Mouse (Mus musculus): ENCODE measurements around the gene Zfpm1. TPM values are rescaled to one million over a fixed set of nuclear protein-coding genes. Genes with fewer than 3 reads are reported as not detected.

The Zfpm1 gene
- polyA plus RNA-seq, 2 experiments from 2014 or later, result 1.7 to 2.2 TPM

- no peak for ATAC-seq
Measured at GRCm38 (mm10) chr8:122329072-122329471, 47.1 kb downstream of the Zfpm1 start.

- no peak for ATAC-seq
Measured at GRCm38 (mm10) chr8:122329553-122330239, 47.8 kb downstream of the Zfpm1 start.

- ATAC-seq, result no peak
Measured at GRCm38 (mm10) chr8:122330446-122331133, 48.6 kb downstream of the Zfpm1 start.

DNA sequence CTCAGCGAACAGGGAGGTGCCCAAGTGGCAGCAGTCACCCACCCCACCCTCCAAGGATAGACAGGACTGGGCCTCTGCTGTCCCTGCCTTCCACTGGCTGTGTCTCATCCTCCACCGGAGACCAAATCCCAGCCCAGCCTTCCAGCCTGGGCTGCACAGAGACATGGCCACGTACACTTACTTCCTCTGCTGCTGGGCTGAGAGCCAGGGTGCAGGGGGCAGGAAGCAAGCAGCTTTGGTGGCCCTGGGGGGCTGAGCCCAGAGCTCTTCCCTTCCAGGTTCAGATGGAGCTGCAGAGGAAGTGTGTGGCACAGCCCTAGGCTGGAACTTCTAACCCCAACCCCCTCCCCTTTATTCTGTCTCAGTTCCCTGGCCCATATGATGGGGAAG is 49.2 kb downstream of the Zfpm1 start:
- no peak for ATAC-seq

GRCm38 (mm10) chr8:122332753-122333506 is 51.0 kb downstream of the Zfpm1 start:
- peak; percentile 54 for ATAC-seq

GRCm38 (mm10) chr8:122333531-122333930 is 51.6 kb downstream of the Zfpm1 start:
- no peak for ATAC-seq

DNA sequence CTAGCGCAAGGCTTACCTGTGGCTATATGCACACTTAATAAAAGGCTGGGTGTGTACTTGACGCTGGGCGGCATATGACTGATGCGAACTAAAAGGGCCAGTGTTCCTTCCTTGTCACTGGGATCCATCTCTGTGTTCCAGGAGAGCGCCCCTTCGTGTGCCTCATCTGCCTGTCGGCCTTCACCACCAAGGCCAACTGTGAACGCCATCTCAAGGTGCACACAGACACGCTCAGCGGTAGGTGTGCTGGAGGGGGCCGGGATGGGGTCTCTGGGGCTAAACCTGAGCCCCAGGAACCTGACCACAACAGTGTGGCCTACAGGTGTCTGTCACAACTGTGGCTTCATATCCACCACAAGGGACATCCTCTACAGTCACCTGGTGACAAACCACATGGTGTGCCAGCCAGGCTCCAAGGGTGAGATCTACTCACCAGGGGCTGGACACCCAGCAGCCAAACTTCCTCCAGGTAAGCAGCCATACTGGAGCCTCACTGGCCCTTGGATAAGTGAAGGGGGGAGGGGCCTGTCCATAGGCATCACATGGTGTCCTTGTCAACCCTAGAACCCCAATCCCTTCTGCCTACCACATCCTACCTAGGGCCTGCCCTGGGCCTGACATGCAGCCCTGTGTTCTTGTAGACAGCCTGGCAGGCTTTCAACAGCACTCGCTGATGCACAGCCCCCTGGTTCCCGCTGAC is 53.0 kb downstream of the Zfpm1 start:
- no peak for ATAC-seq

GRCm38 (mm10) chr8:122335638-122336250 is 53.8 kb downstream of the Zfpm1 start:
- ATAC-seq, result no peak

DNA sequence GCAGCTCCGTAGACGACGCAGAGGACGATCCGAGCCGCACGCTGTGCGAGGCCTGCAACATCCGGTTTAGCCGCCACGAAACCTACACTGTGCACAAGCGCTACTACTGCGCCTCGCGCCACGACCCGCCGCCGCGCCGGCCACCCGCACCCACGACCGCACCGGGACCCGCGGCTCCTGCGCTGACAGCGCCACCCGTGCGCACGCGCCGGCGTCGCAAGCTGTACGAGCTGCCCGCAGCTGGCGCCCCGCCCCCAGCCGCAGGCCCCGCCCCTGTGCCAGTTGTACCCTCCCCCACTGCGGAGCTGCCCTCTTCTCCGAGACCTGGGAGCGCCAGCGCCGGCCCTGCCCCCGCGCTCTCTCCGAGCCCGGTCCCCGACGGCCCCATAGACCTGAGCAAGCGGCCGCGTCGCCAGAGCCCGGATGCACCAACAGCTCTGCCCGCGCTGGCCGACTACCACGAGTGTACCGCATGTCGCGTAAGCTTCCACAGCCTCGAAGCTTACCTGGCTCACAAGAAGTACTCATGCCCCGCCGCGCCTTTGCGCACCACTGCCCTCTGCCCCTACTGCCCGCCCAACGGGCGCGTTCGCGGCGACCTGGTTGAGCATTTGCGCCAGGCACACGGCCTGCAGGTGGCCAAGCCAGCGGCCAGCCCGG is 54.4 kb downstream of the Zfpm1 start:
- no peak for ATAC-seq

GRCm38 (mm10) chr8:122338852-122339251 is 56.9 kb downstream of the Zfpm1 start:
- no peak for ATAC-seq

- ATAC-seq, result no peak
Measured at GRCm38 (mm10) chr8:122340761-122341160, 58.8 kb downstream of the Zfpm1 start.

DNA sequence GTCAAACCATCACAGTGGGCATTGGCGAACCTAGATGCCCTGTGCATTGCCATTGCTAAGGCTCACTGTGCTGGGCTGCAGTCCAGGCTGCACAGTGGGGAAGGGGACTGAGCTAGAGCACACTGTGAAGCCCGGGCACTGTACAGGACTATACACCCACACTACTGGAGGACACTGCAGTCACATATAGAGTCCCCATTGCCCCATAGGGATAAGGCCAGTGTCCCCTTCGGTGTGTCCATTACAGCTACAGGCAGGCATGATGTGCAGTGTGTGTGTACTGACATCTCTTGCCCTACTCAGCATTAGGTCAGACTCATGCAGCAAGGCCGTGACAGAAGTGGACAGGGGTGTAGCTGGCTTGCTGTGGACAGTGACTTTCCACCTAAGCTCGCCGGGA is 59.8 kb downstream of the Zfpm1 start:
- ATAC-seq, result no peak

DNA sequence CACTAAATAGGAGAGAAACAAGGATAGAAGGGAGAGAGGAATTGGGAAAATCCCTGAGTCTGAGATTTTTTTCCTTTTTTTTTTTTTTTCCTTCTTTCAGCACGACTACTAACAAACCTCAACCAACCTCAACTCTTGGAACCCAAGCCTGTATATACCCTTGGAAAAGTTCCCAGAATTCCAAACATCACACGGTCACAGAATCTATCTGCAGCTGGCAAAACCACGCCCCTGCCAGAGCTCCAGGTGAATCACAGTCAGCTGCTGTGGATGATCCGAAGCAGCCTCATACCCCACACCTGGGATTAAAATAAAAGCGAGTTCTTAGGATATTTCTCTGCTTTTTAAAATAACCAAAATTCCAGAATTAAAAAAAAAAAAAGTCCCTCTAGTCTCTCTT is 60.4 kb downstream of the Zfpm1 start:
- no peak for ATAC-seq

GRCm38 (mm10) chr8:122342806-122343209 is 60.9 kb downstream of the Zfpm1 start:
- peak; percentile 62 for ATAC-seq

DNA sequence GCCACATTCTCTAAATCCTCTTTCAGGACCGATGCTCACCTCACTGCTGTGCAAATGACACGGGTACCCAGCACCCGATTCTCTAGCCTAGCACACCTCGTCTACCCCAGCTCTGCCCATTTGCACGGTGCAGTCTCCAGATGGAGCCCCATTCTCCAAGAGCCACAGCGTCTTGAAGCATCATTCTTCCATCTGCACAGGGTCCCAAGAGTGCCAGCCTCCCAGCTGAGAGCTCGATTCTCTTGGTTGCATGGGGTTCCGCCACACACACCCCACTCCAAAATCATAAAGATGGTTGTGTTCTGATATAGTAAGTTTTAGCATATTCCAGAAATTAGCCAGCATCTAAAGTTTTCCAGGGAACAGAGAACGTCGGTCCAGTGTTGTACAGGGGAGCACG is 61.4 kb downstream of the Zfpm1 start:
- no peak for ATAC-seq

GRCm38 (mm10) chr8:122343758-122344157 is 61.8 kb downstream of the Zfpm1 start:
- ATAC-seq, result peak; percentile 60

- ATAC-seq, result no peak
Measured at GRCm38 (mm10) chr8:122344219-122344618, 62.3 kb downstream of the Zfpm1 start.

- ATAC-seq, result no peak
Measured at GRCm38 (mm10) chr8:122345181-122346095, 63.5 kb downstream of the Zfpm1 start.

GRCm38 (mm10) chr8:122347811-122348552 is 66.0 kb downstream of the Zfpm1 start:
- ATAC-seq, result no peak

Measured in activated CD4-positive, CD25-positive, alpha-beta regulatory T cell, adult 4 months (primary cell).